Mouse (Mus musculus): ENCODE data around the gene Clstn2. TPM values are rescaled to one million over a fixed set of nuclear protein-coding genes. Genes with fewer than 3 reads are reported as not detected.

Gene Clstn2
- polyA plus RNA-seq, 1 experiment from 2014 or later = 7.4 TPM

DNA sequence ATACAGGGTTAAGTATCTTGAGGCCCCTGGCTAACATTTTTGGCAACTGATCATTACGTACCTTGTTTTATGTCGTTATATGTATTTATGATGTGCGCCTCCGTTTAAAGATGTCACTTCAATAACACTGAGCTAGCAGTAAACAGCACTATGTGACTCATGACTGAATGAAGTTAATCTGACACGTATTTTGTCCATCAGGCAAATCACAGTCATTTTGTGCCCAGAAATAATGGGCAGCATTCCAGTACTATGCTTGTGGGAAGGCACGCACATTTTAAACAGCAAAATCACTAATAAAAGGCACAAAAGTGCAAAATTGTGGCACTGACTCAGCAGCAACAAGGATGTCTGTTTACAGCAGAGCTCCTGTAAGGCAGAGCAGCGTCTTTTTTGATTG, 316.0 kb downstream of the Clstn2 start:
- DNase-seq (ENCODE audit: low read depth, low spot score) (no peak), ATAC-seq (no peak)
- H3K27me3 ChIP-seq = no peaks in the 10 kb centered on the region
- POLR2A ChIA-PET = no interaction called here
- no peak for TF ChIP-seq CTCF (IDR thresholded peaks at IDR 0.05)
- in situ Hi-C loops (cut with MboI; ENCODE audit: low pct_unique_long_range_greater_than_20kb) = no loop called here
- CTCF ChIA-PET = interaction anchor here (0.6 kb wide), 1 partner anchor 591 kb away, joined by 3 read pairs; no protein-coding TSS in a partner anchor

DNA sequence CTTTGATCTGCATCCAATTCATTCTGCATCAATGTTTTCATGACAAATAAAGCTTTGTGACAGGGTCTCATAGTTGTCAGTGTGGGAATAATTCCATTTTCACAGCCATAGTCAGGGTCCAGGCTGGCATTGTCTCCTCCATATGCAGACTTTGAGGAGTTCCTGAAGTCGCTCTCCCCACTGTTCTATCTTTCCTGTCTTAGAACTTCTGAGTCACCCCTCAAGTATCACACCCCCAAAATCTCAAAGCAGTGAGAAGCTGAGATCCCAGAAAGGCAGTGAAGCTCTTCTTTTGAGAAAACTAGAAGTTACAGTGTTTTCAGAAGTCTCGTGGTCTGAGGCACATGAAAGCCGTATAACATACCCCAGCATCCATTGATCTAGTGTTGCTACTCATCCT, 320.1 kb downstream of the Clstn2 start:
- no peak for TF ChIP-seq CTCF (IDR thresholded peaks at IDR 0.05)
- in situ Hi-C loops (cut with MboI; ENCODE audit: low pct_unique_long_range_greater_than_20kb) = no loop called here
- DNase-seq (ENCODE audit: low read depth, low spot score) (no peak), ATAC-seq (no peak)
- no peaks in the 10 kb centered on the region for H3K27me3 ChIP-seq
- ChIA-PET POLR2A (no interaction called here), CTCF (interaction anchor here (1.2 kb wide), 1 partner anchor 26 kb away, joined by 3 read pairs; no protein-coding TSS in a partner anchor)

DNA sequence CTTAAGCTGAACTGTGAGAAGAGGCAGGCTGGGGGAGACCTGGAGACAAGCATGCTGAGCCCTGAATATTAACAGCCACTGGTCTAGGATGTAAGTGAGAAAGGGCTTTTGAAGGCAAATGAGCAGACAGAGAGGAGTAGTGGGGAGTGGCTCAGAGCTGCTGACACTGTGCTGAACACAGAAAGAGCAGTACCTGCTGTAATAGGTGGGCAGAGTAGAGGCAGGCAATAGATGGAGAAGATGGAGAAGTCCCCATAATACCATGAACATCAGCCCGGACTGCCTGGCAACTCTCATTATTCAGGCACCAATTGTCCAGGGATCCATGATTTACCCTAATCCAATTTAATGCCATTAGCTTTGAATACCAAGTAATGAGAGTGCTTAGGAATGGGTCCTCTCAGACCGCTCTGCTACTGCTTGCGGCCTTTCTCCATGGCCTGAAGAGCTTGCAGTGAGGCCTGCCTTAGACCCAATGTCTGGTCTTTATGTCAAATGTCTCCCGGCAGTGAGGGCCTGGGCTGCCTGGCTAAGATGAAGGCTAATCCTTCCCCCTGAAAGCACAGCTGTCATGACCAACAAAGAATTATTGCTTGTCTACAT, 329.0 kb downstream of the Clstn2 start:
- ATAC-seq = no peak
- no peak for DNase-seq (ENCODE audit: low read depth, low spot score)
- H3K27me3 ChIP-seq = no peaks in the 10 kb centered on the region
- CTCF ChIA-PET = no interaction called here
- in situ Hi-C loops (cut with MboI; ENCODE audit: low pct_unique_long_range_greater_than_20kb) = no loop called here
- POLR2A ChIA-PET = no interaction called here
- no peak for TF ChIP-seq CTCF (IDR thresholded peaks at IDR 0.05)

DNA sequence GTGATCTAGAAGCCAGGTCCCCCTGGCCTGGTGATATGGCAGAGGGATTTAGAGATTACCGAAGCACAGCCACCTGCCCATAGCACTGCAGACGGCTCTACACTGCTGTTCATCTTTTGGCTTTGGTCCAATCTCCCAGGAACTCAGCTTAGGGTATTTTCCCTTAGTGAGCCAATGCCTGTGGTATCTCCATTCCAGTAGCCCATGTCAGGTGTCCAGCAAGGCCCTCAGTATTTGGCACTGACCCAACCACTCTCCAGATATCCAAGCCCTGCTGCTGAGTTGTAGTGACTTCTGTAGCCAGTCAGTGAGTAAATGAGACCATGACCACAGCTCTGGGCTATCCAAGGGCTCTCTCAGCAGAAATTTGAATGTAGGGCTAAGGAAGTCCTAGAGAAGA, 330.0 kb downstream of the Clstn2 start:
- DNase-seq (ENCODE audit: low read depth, low spot score) (peak; percentile 44), ATAC-seq (peak; percentile 31)
- ChIA-PET CTCF (no interaction called here), POLR2A (no interaction called here)
- in situ Hi-C loops (cut with MboI; ENCODE audit: low pct_unique_long_range_greater_than_20kb) = no loop called here
- no peaks in the 10 kb centered on the region for H3K27me3 ChIP-seq
- no peak for TF ChIP-seq CTCF (IDR thresholded peaks at IDR 0.05)

DNA sequence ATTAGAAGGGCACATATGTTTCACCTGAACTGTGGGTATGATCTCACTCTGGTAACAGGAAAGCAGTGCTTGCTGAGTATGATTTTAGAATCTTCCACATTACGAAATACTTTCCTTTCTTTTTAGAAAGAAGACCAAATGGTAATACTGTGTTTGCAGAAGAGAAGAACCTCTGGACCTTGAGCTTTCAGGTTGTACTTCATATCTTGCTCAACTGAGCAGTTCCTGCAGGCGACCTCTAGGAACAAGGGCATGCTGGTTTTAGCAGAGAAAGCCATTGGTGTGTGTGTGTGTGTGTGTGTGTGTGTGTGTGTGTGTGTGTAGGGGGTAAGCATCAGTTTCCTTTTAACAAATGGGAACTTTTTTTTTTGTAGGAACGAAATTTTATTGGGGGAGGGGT, 333.0 kb downstream of the Clstn2 start:
- ATAC-seq (no peak), DNase-seq (ENCODE audit: low read depth, low spot score) (no peak)
- no peak for TF ChIP-seq CTCF (IDR thresholded peaks at IDR 0.05)
- no peaks in the 10 kb centered on the region for H3K27me3 ChIP-seq
- ChIA-PET CTCF (interaction anchor here (1.8 kb wide), 1 partner anchor 18 kb away, joined by 4 read pairs; no protein-coding TSS in a partner anchor), POLR2A (interaction anchor here (1.1 kb wide), 1 partner anchor 64 kb away, joined by 3 read pairs; no protein-coding TSS in a partner anchor)
- in situ Hi-C loops (cut with MboI; ENCODE audit: low pct_unique_long_range_greater_than_20kb) = no loop called here

DNA sequence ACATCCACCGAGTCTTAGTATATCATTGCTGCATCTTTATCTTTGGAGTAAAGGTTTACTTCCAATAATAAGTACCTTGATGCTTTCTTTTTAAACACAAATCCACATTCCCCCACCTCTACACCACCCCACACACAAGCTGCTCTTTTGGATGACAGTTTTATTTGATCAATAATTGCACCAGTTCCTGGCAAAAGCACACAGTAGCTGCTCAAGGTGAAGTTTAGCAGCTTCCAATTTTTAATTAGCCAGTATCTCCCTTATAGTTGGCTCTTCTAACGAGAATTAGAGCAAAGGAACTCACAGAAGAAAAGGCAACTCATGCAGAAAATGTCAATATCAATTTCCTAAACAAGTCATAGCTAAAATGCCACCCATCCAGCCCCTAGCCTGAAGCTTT, 334.0 kb downstream of the Clstn2 start:
- ATAC-seq = no peak
- ChIA-PET CTCF (interaction anchor here (1.8 kb wide), 1 partner anchor 17 kb away, joined by 4 read pairs; no protein-coding TSS in a partner anchor), POLR2A (interaction anchor here (1.1 kb wide), 1 partner anchor 63 kb away, joined by 3 read pairs; no protein-coding TSS in a partner anchor)
- no peak for DNase-seq (ENCODE audit: low read depth, low spot score)
- TF ChIP-seq CTCF (IDR thresholded peaks at IDR 0.05) = no peak
- H3K27me3 ChIP-seq = no peaks in the 10 kb centered on the region
- in situ Hi-C loops (cut with MboI; ENCODE audit: low pct_unique_long_range_greater_than_20kb) = no loop called here

DNA sequence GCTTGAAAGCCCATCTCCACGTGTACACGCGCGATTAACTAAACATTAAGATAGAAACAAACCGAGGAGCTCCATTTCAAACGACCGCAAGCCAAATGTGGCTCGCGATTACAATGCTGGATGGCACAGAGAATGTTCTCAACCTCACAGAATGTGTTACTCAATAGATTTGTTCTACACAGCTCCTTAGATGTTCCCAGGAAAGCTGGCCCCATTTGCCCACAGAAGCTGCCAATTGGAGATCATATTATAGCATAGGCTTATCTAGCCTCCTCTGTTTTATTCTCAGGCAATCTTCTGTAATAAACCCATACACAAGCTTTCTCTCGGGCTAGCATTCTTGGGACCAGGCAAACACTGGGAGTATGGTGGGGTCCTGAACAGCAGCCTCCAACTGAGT, 334.9 kb downstream of the Clstn2 start:
- TF ChIP-seq CTCF (IDR thresholded peaks at IDR 0.05) = no peak
- no peak for ATAC-seq
- no peak for DNase-seq (ENCODE audit: low read depth, low spot score)
- ChIA-PET POLR2A (no interaction called here), CTCF (no interaction called here)
- H3K27me3 ChIP-seq = no peaks in the 10 kb centered on the region
- in situ Hi-C loops (cut with MboI; ENCODE audit: low pct_unique_long_range_greater_than_20kb) = no loop called here

DNA sequence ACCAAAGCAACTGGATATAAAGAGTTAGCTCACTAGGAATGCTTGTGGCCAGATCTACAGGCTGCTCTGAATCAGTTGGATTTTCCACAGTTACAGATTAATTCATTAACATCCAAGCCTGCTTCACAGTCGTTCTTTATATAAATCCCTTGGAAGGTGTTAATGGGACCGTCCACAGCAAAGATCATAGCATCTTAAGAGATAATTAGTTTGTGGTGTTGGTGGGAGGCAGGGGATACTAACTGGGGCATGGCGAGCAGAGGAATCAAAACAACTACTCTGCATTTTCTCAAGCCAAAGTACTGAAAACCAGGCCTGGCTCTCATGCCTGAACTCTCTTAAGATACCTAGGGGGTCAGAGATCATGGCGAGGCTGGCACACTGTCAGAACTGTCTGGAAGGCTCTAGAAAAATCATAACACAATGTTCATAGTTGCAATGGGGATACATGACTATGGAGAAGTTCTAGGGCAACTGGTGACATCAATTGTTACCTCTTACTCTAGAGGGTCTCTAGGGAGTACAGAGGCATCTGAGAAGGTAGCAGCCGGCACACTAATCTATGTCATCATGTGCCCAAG, 336.2 kb downstream of the Clstn2 start:
- TF ChIP-seq CTCF (IDR thresholded peaks at IDR 0.05) = no peak
- H3K27me3 ChIP-seq = no peaks in the 10 kb centered on the region
- DNase-seq (ENCODE audit: low read depth, low spot score) (peak; percentile 83), ATAC-seq (peak; percentile 65)
- ChIA-PET POLR2A (no interaction called here), CTCF (no interaction called here)
- in situ Hi-C loops (cut with MboI; ENCODE audit: low pct_unique_long_range_greater_than_20kb) = no loop called here

DNA sequence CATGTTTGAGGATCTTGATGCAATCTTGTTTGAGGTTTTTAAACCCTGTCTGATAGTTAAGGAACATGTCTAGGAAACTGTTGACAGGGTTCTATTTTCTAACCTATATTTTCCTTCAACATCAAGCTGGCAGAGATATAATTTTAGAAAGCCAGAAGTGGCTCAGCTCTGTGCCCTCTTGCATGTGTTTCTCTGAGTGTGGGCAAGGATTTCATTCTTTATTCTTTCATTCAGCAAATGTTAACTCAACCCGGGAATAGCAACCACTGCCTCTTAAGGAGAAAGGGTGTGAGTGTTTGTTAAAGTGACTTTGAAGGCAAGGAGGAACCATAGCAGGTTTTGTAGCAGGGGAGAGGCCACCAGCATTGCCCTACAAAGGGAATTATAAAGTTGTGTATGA, 337.7 kb downstream of the Clstn2 start:
- ChIA-PET CTCF (no interaction called here), POLR2A (no interaction called here)
- DNase-seq (ENCODE audit: low read depth, low spot score) (no peak), ATAC-seq (no peak)
- no peak for TF ChIP-seq CTCF (IDR thresholded peaks at IDR 0.05)
- in situ Hi-C loops (cut with MboI; ENCODE audit: low pct_unique_long_range_greater_than_20kb) = no loop called here
- no peaks in the 10 kb centered on the region for H3K27me3 ChIP-seq

DNA sequence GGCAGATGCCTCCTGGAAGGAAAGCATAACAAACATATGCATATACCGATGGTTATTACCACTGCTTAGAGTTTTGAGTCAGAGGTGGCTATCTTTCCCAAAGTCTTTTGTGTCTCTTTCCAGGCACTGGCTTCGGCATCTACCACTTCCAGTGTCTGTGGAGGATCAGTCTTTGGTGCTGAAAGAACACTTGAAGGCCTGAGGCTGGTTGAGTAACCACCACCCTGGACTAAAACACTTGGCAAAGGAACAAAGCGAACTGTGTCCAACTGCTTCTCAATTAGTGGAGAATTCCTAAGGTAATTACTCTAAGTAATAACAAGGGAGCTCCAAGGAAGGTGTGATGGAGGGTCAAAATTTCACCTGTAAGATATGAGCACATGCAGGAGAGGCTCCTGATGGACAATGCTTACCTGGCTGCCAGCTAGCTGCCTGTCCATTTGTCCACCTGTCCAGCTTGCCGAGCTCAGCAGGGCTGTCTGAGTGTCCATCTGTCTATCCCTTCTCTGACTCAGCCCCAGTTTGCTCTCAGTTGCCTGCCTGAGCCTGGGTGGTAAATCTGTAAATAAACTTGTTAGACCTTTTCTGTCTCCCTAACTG, 346.1 kb downstream of the Clstn2 start:
- DNase-seq (ENCODE audit: low read depth, low spot score) = no peak
- in situ Hi-C loops (cut with MboI; ENCODE audit: low pct_unique_long_range_greater_than_20kb) = no loop called here
- ChIA-PET CTCF (interaction anchor here (0.6 kb wide), 1 partner anchor 26 kb away, joined by 3 read pairs; no protein-coding TSS in a partner anchor), POLR2A (no interaction called here)
- ATAC-seq = no peak
- no peaks in the 10 kb centered on the region for H3K27me3 ChIP-seq
- TF ChIP-seq CTCF (IDR thresholded peaks at IDR 0.05) = no peak

DNA sequence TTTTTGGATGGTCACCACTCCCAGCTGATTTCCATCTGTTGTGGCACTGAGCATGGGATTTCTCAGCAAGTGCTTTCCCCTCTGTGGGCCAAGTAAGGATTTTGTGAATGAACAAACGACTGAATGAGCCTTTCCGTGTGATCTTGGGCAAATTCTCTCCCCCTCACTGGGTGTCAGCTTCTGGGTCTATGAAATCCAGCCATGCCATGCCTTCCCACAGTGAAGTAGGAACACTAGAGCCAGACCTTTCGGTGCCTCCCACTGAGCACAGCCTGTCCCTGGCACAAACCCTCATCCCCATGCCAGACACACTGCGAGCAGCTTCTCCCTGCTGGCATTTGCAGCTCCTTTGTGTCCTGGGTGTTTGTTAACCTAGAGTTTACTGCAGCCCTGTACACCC, 347.3 kb downstream of the Clstn2 start:
- H3K27me3 ChIP-seq = no peaks in the 10 kb centered on the region
- no peak for TF ChIP-seq CTCF (IDR thresholded peaks at IDR 0.05)
- in situ Hi-C loops (cut with MboI; ENCODE audit: low pct_unique_long_range_greater_than_20kb) = no loop called here
- POLR2A ChIA-PET = no interaction called here
- CTCF ChIA-PET = no interaction called here
- DNase-seq (ENCODE audit: low read depth, low spot score) (no peak), ATAC-seq (no peak)

All from Patski (cell line).